Mouse (Mus musculus): ENCODE data around the gene Pin1rt1. TPM values are rescaled to one million over a fixed set of nuclear protein-coding genes. Genes with fewer than 3 reads are reported as not detected.
A peak's percentile ranks its signal among the peaks of the same experiment; 100 is the strongest.

Gene Pin1rt1
- polyA plus RNA-seq, 1 experiment from 2014 or later: not detected

- no peak for ATAC-seq (ENCODE audit: extremely low read depth, insufficient number of reproducible peaks, low FRiP score, low TSS enrichment)
- Histone ChIP-seq H3K27ac (replicated peaks) (peak overlapping the region; percentile 61), H3K36me3 (no peaks in the 10 kb centered on the region), H3K9ac (peak overlapping the region; percentile 90), H3K27me3 (replicated peaks) (peaks cover 5% of the 10 kb centered on the region; the same call in 1 of the 2 replicates), H3K4me1 (peaks cover 26% of the 10 kb centered on the region), H3K4me3 (peak overlapping the region; percentile 83), H3K4me2 (peak overlapping the region; percentile 83), H3K9me3 (no peaks in the 10 kb centered on the region)
- 2% methylated on average over 7 of the region's 7 CpGs for WGBS
Observed at GRCm38 (mm10) chr2:104712486-104712809, 3.7 kb downstream of the Pin1rt1 start.

DNA sequence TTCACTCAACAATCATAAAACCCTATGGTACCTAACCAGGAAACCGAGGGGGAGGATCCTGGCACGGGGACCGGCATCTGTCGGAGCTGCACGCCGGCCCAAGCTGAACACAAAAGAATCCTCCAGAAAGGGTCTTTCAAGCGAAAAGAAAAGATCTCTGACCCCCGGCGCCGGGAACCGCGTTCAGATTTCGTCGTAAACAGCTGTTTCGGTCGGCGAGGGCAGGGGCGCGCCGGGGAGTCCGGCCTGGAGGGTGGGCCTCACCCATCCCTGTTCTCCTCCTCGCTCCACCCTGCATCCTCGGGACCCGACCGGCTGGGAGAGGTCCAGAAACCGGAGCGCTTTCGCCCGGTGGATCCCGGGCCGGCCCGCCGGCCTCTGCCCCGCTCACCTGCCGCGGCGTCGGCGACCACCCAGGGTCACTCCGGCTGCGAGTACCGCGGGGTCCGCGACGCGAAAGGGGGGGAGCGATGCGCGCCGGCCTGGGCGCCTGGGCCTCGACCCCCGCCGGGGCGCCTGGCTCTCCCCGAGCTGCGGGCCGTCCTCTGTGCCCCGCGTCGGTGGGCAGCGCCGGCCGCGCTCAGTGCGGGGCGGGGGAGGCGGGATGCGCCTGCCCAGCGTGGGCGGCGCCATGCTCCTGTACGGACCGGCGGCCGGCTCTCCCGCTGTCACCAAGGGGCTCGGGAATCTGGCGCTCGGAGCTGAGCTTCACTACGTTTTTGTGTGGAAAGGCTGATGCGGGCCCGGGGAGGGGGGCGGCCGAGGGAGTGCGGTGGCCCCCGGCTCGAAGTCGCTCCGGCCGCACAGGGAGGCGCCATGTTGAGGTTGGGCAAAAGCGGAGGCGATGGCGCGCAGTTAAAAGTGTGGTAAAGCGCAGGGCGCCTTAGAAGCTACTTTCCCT is 4.3 kb downstream of the Pin1rt1 start, which contains the start of gene Tcp11l1:
Gene Tcp11l1, minus strand, starts transcription at position 585 of the 901 bp plus-strand sequence.
- peak within 1 kb of the TSS; percentile 83 for H3K4me2 ChIP-seq
- ATAC-seq (ENCODE audit: extremely low read depth, insufficient number of reproducible peaks, low FRiP score, low TSS enrichment): peak; percentile 70; the same call in 1 of the 2 replicates
- peak within 1 kb of the TSS; percentile 61 for H3K27ac ChIP-seq (replicated peaks)
- peak within 1 kb of the TSS; percentile 83 for H3K4me3 ChIP-seq
- WGBS: under 1% methylated on average over 94 of the region's 99 CpGs
- peaks cover 5% of the 10 kb centered on the region; the same call in 1 of the 2 replicates for H3K27me3 ChIP-seq (replicated peaks)
- no peaks in the 10 kb centered on the region for H3K9me3 ChIP-seq
- H3K9ac ChIP-seq: peak within 1 kb of the TSS; percentile 90
- H3K4me1 ChIP-seq: peaks cover 26% of the 10 kb centered on the region
- no peaks in the 10 kb centered on the region for H3K36me3 ChIP-seq

GRCm38 (mm10) chr2:104710670-104711370 is 5.4 kb downstream of the Pin1rt1 start:
- H3K27me3 ChIP-seq (replicated peaks): peaks cover 5% of the 10 kb centered on the region; the same call in 1 of the 2 replicates
- H3K9ac ChIP-seq: no peak overlapping the region
- H3K4me3 ChIP-seq: peak overlapping the region; percentile 83
- no peak overlapping the region for H3K27ac ChIP-seq (replicated peaks)
- H3K9me3 ChIP-seq: no peaks in the 10 kb centered on the region
- WGBS: 40% methylated on average over 6 of the region's 6 CpGs
- 0 out of 2 replicates have a peak, but pooled peaks cover 2% of the 10 kb centered on the region for H3K36me3 ChIP-seq
- H3K4me2 ChIP-seq: peak overlapping the region; percentile 83
- no peak for ATAC-seq (ENCODE audit: extremely low read depth, insufficient number of reproducible peaks, low FRiP score, low TSS enrichment)
- H3K4me1 ChIP-seq: peaks cover 26% of the 10 kb centered on the region

DNA sequence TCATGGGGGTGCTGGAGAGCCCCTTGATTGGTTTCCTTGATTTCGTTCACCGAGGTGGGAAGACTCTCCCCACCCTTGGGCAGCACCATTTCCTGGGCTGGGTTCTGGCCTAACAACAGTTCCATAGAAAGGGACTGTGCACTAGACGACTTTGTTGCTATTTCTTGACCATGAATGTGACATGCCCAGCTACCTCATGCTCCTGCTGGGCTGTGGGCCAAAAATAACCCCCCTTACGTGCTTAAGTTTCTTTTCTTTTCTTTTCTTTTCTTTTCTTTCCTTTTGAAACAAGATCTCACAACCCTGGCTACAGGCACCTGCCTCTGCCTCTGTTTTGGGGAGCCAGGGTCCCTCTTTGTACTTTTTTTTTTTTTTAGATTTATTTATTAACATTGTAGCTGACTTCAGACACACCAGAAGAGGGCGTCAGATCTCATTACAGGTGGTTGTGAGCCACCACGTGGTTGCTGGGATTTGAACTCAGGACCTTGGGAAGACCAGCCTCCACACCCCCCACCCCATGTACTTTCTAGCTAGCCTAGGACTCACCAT is 6.3 kb downstream of the Pin1rt1 start:
- no peaks in the 10 kb centered on the region for H3K9me3 ChIP-seq
- H3K9ac ChIP-seq: no peak overlapping the region
- peaks cover 26% of the 10 kb centered on the region for H3K4me1 ChIP-seq
- H3K36me3 ChIP-seq: peaks cover 12% of the 10 kb centered on the region
- 38% methylated on average over 6 of the region's 6 CpGs for WGBS
- no peak overlapping the region for H3K27ac ChIP-seq (replicated peaks)
- H3K4me3 ChIP-seq: no peak overlapping the region
- no peak overlapping the region for H3K4me2 ChIP-seq
- ATAC-seq (ENCODE audit: extremely low read depth, insufficient number of reproducible peaks, low FRiP score, low TSS enrichment): no peak
- H3K27me3 ChIP-seq (replicated peaks): peaks cover 5% of the 10 kb centered on the region; the same call in 1 of the 2 replicates

- ATAC-seq (ENCODE audit: extremely low read depth, insufficient number of reproducible peaks, low FRiP score, low TSS enrichment): no peak
- Histone ChIP-seq H3K9me3 (no peaks in the 10 kb centered on the region), H3K4me2 (no peak overlapping the region), H3K36me3 (peaks cover 19% of the 10 kb centered on the region), H3K4me3 (no peak overlapping the region), H3K27ac (replicated peaks) (no peak overlapping the region), H3K4me1 (no peaks in the 10 kb centered on the region), H3K9ac (no peak overlapping the region), H3K27me3 (replicated peaks) (no peaks in the 10 kb centered on the region)
- WGBS: 71% methylated on average over 3 of the region's 3 CpGs
Observed at GRCm38 (mm10) chr2:104704355-104704754, 11.8 kb downstream of the Pin1rt1 start.

DNA sequence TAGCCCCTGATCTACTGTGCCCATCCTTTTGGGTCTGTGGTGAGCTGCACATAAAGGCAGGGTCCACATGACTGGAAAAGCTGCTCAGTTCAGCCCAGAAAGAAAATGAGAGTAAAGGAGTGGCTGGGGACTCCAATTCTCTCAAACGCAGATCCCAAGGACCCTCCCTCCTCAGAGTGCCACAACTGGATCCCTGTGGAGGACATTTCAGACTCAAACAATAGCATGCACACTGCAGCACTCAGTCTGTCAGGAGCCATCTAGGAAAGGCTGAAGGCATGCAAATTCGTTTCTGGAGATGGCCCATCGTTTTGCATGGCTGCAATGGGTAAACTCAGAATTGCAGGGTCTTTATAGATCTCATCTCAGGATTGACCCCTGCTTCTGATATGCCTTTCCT is 13.0 kb downstream of the Pin1rt1 start:
- ATAC-seq (ENCODE audit: extremely low read depth, insufficient number of reproducible peaks, low FRiP score, low TSS enrichment): no peak
- Histone ChIP-seq H3K4me2 (no peak overlapping the region), H3K4me3 (no peak overlapping the region), H3K9me3 (no peaks in the 10 kb centered on the region), H3K4me1 (no peaks in the 10 kb centered on the region), H3K27me3 (replicated peaks) (no peaks in the 10 kb centered on the region), H3K27ac (replicated peaks) (no peak overlapping the region), H3K9ac (no peak overlapping the region), H3K36me3 (peaks cover 19% of the 10 kb centered on the region)
- WGBS: 76% methylated on average over 3 of the region's 3 CpGs

DNA sequence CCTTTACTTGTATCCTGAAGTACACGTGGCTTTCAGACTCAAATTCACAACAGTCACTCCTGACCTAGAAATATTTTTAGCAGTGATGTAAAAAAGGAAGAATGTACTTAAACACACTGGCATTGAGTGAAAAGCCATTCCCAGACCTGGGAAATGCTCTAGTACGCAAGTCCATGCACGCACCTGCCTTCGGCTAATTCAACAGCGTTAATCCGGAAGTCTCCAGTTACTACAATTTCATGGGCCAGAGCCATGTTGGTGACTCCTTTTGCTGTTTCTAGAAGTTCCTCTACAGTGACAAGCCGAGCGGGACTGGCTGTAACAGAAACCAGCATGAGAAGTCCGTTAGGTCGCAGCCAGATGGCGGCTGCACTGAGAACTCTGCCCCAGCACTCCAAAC is 16.5 kb downstream of the Pin1rt1 start:
- Histone ChIP-seq H3K9ac (no peak overlapping the region), H3K27ac (replicated peaks) (no peak overlapping the region), H3K36me3 (peaks cover 10% of the 10 kb centered on the region), H3K9me3 (no peaks in the 10 kb centered on the region), H3K4me1 (no peaks in the 10 kb centered on the region), H3K4me2 (no peak overlapping the region), H3K27me3 (replicated peaks) (no peaks in the 10 kb centered on the region), H3K4me3 (no peak overlapping the region)
- no peak for ATAC-seq (ENCODE audit: extremely low read depth, insufficient number of reproducible peaks, low FRiP score, low TSS enrichment)
- 78% methylated on average over 11 of the region's 11 CpGs for WGBS

DNA sequence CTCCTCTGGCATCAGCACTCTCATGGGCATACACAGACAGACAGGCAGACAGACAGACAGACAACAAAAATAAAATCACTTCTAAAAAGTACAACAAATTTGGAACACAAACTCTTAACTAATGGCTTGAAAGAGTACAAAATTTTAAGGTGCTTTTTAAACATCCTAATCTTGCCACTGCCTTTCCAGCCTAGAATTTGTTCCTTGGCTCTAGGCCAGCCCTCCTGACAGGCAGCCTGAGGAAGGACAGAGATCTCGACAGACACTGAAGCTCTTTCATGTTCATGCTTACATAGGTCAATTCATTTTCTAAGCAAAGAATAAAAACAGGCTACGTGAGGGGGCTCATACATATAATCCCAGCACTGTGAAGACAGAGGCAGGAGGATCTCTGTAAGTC is 23.6 kb downstream of the Pin1rt1 start:
- Histone ChIP-seq H3K27me3 (replicated peaks) (no peaks in the 10 kb centered on the region), H3K9me3 (no peaks in the 10 kb centered on the region), H3K27ac (replicated peaks) (no peak overlapping the region), H3K4me3 (no peak overlapping the region), H3K9ac (no peak overlapping the region), H3K4me2 (no peak overlapping the region), H3K36me3 (peaks cover 4% of the 10 kb centered on the region; the same call in 1 of the 2 replicates), H3K4me1 (peaks cover 17% of the 10 kb centered on the region)
- WGBS: 43% methylated on average over 2 of the region's 2 CpGs
- no peak for ATAC-seq (ENCODE audit: extremely low read depth, insufficient number of reproducible peaks, low FRiP score, low TSS enrichment)

DNA sequence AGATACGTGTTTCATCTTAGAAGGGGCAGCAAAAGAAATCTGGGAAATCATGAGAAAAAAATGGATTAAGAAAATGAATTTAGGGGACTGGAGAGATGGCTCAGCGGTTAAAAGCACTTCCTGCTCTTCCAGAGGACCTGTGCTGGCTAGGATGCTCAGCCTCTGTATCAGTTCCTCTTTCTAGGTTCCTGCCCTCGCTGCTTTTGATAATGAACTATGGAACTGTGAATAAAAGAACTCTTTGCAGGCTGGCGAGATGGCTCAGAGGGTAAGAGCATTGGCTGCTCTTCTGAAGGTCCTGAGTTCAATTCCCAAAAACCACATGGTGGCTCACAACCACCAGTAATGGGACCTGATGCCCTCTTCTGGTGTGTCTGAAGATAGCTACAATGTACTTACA is 25.5 kb downstream of the Pin1rt1 start:
- ATAC-seq (ENCODE audit: extremely low read depth, insufficient number of reproducible peaks, low FRiP score, low TSS enrichment): no peak

GRCm38 (mm10) chr2:104688724-104689123 is 27.5 kb downstream of the Pin1rt1 start:
- H3K4me2 ChIP-seq: no peak overlapping the region
- peaks cover 23% of the 10 kb centered on the region for H3K4me1 ChIP-seq
- H3K36me3 ChIP-seq: peaks cover 5% of the 10 kb centered on the region
- H3K9me3 ChIP-seq: no peaks in the 10 kb centered on the region
- WGBS: 76% methylated on average over 8 of the region's 8 CpGs
- no peak overlapping the region for H3K9ac ChIP-seq
- H3K27ac ChIP-seq (replicated peaks): no peak overlapping the region
- no peaks in the 10 kb centered on the region for H3K27me3 ChIP-seq (replicated peaks)
- ATAC-seq (ENCODE audit: extremely low read depth, insufficient number of reproducible peaks, low FRiP score, low TSS enrichment): no peak
- H3K4me3 ChIP-seq: no peak overlapping the region

More for the DNA sequence above, 25.5 kb downstream of the Pin1rt1 start:
- Histone ChIP-seq H3K9ac (no peak overlapping the region), H3K4me3 (no peak overlapping the region), H3K9me3 (no peaks in the 10 kb centered on the region), H3K4me1 (peaks cover 17% of the 10 kb centered on the region), H3K27ac (replicated peaks) (no peak overlapping the region), H3K4me2 (no peak overlapping the region), H3K36me3 (no peaks in the 10 kb centered on the region), H3K27me3 (replicated peaks) (no peaks in the 10 kb centered on the region)
- WGBS: 75% methylated on average over 4 of the region's 4 CpGs

GRCm38 (mm10) chr2:104688321-104688720 is 27.9 kb downstream of the Pin1rt1 start:
- no peaks in the 10 kb centered on the region for H3K27me3 ChIP-seq (replicated peaks)
- ATAC-seq (ENCODE audit: extremely low read depth, insufficient number of reproducible peaks, low FRiP score, low TSS enrichment): no peak
- WGBS: 71% methylated on average over 3 of the region's 3 CpGs
- H3K4me3 ChIP-seq: no peak overlapping the region
- no peak overlapping the region for H3K9ac ChIP-seq
- peaks cover 23% of the 10 kb centered on the region for H3K4me1 ChIP-seq
- H3K27ac ChIP-seq (replicated peaks): no peak overlapping the region
- no peaks in the 10 kb centered on the region for H3K9me3 ChIP-seq
- H3K36me3 ChIP-seq: peaks cover 9% of the 10 kb centered on the region
- H3K4me2 ChIP-seq: no peak overlapping the region
